Mouse (Mus musculus) lung, postnatal 10 days (tissue): ENCODE data around the gene Arhgef3.

ENCODE experiments used
- DNase-seq: peaks from one replicate; pipeline ENCODE4 v3.0.0; 2021

The Arhgef3 gene

GRCm38 (mm10) chr14:27272835-27273138 is 158.1 kb downstream of the Arhgef3 start:
- no peak for DNase-seq

GRCm38 (mm10) chr14:27273169-27273568 is 158.5 kb downstream of the Arhgef3 start:
- DNase-seq = no peak

- no peak for DNase-seq
These were observed 162.6 kb downstream of the Arhgef3 start for GRCm38 (mm10) chr14:27277259-27277658.

- no peak for DNase-seq
These were observed 165.6 kb downstream of the Arhgef3 start for GRCm38 (mm10) chr14:27280201-27280890.

GRCm38 (mm10) chr14:27283956-27284355 is 169.3 kb downstream of the Arhgef3 start:
- no peak for DNase-seq

GRCm38 (mm10) chr14:27286202-27286601 is 171.5 kb downstream of the Arhgef3 start:
- no peak for DNase-seq

GRCm38 (mm10) chr14:27289053-27289452 is 174.4 kb downstream of the Arhgef3 start:
- DNase-seq = no peak

GRCm38 (mm10) chr14:27292101-27292500 is 177.4 kb downstream of the Arhgef3 start:
- DNase-seq = no peak

GRCm38 (mm10) chr14:27295821-27296220 is 181.1 kb downstream of the Arhgef3 start:
- no peak for DNase-seq

- DNase-seq = no peak
These were observed 182.3 kb downstream of the Arhgef3 start for GRCm38 (mm10) chr14:27296987-27297386.

GRCm38 (mm10) chr14:27298875-27299274 is 184.2 kb downstream of the Arhgef3 start:
- no peak for DNase-seq

GRCm38 (mm10) chr14:27299705-27300104 is 185.0 kb downstream of the Arhgef3 start:
- DNase-seq = peak; percentile 52

- DNase-seq = no peak
These were observed 187.2 kb downstream of the Arhgef3 start for GRCm38 (mm10) chr14:27301768-27302499.

GRCm38 (mm10) chr14:27303294-27303693 is 188.6 kb downstream of the Arhgef3 start:
- DNase-seq = no peak

- DNase-seq = no peak
These were observed 189.7 kb downstream of the Arhgef3 start for GRCm38 (mm10) chr14:27304408-27304807.

- no peak for DNase-seq
These were observed 194.1 kb downstream of the Arhgef3 start for GRCm38 (mm10) chr14:27308761-27309160.

GRCm38 (mm10) chr14:27310559-27311242 is 196.0 kb downstream of the Arhgef3 start:
- no peak for DNase-seq

- no peak for DNase-seq
These were observed 197.7 kb downstream of the Arhgef3 start for GRCm38 (mm10) chr14:27312380-27312779.

- DNase-seq = no peak
These were observed 201.0 kb downstream of the Arhgef3 start for GRCm38 (mm10) chr14:27315737-27316136.

- no peak for DNase-seq
These were observed 202.4 kb downstream of the Arhgef3 start for GRCm38 (mm10) chr14:27317146-27317545.

- DNase-seq = no peak
These were observed 204.7 kb downstream of the Arhgef3 start for GRCm38 (mm10) chr14:27319386-27319785.

GRCm38 (mm10) chr14:27322041-27322440 is 207.3 kb downstream of the Arhgef3 start:
- no peak for DNase-seq

GRCm38 (mm10) chr14:27324689-27325088 is 210.0 kb downstream of the Arhgef3 start:
- DNase-seq = peak; percentile 72

- DNase-seq = no peak
These were observed 210.8 kb downstream of the Arhgef3 start for GRCm38 (mm10) chr14:27325537-27325936.
